Mouse (Mus musculus) hindlimb bud, embryonic 11.5 days (tissue): Measurements from ENCODE around the gene Kctd17.

ENCODE experiments used
- DNase-seq: peaks from one replicate; pipeline ENCODE4 v3.0.0-alpha.2; 2012; ENCODE audit warnings: low read depth, low spot score; ENCODE audit errors: extremely low spot score

The Kctd17 gene

GRCm38 (mm10) chr15:78413719-78414117 lies 14.6 kb upstream of the Kctd17 start:
- no peak for DNase-seq

- no peak for DNase-seq
These were observed 14.2 kb upstream of the Kctd17 start for GRCm38 (mm10) chr15:78414157-78414556.

- no peak for DNase-seq
These were observed 11.4 kb upstream of the Kctd17 start for GRCm38 (mm10) chr15:78416937-78417336.

- DNase-seq: no peak
These were observed 8.0 kb upstream of the Kctd17 start for GRCm38 (mm10) chr15:78420395-78420794.

- DNase-seq: no peak
These were observed 6.1 kb upstream of the Kctd17 start for GRCm38 (mm10) chr15:78422046-78422956.

GRCm38 (mm10) chr15:78424507-78424906 lies 3.9 kb upstream of the Kctd17 start:
- no peak for DNase-seq

- no peak for DNase-seq
These were observed 3.1 kb upstream of the Kctd17 start for GRCm38 (mm10) chr15:78425230-78425629.

- no peak for DNase-seq
These were observed 735 bp downstream of the Kctd17 start for GRCm38 (mm10) chr15:78429139-78429459.

GRCm38 (mm10) chr15:78429871-78430622 lies 1.7 kb downstream of the Kctd17 start:
- no peak for DNase-seq

- DNase-seq: no peak
These were observed 2.5 kb downstream of the Kctd17 start for GRCm38 (mm10) chr15:78430874-78431273.

- no peak for DNase-seq
These were observed 3.3 kb downstream of the Kctd17 start for GRCm38 (mm10) chr15:78431541-78432121.

- DNase-seq: no peak
These were observed 6.6 kb downstream of the Kctd17 start for GRCm38 (mm10) chr15:78434896-78435520.

- DNase-seq: no peak
These were observed 7.3 kb downstream of the Kctd17 start for GRCm38 (mm10) chr15:78435681-78436080.

- DNase-seq: no peak
These were observed 8.2 kb downstream of the Kctd17 start for GRCm38 (mm10) chr15:78436380-78437192.

- no peak for DNase-seq
These were observed 9.1 kb downstream of the Kctd17 start for GRCm38 (mm10) chr15:78437237-78438017.

GRCm38 (mm10) chr15:78438018-78438394 lies 9.6 kb downstream of the Kctd17 start:
- DNase-seq: no peak

GRCm38 (mm10) chr15:78438505-78438904 lies 10.1 kb downstream of the Kctd17 start:
- DNase-seq: no peak

GRCm38 (mm10) chr15:78438973-78439372 lies 10.6 kb downstream of the Kctd17 start:
- no peak for DNase-seq

GRCm38 (mm10) chr15:78442231-78442630 lies 13.9 kb downstream of the Kctd17 start:
- no peak for DNase-seq

GRCm38 (mm10) chr15:78443857-78444256 lies 15.5 kb downstream of the Kctd17 start:
- DNase-seq: no peak
